In genomic region chr4:148704756-148705155, GRCm38 (mm10) we compare ENCODE assay signal across 8 mouse cellular contexts.
DNase-seq lines count a peak whose midpoint lies in the region; ATAC-seq and TF ChIP-seq lines count a peak whose summit lies in the region.

No protein-coding gene starts in this region.

- no peak overlapping the region for H3K4me3 ChIP-seq in intestine, postnatal 0 days (ENCODE audit: low read depth, low read length)

- H3K9me3 ChIP-seq in intestine, postnatal 0 days (ENCODE audit: control insufficient read depth) = no peaks in the 10 kb centered on the region

- no peak overlapping the region for H3K4me2 ChIP-seq in intestine, postnatal 0 days (replicated peaks; ENCODE audit: low read depth)

- H3K4me1 ChIP-seq in intestine, postnatal 0 days (replicated peaks; ENCODE audit: control insufficient read depth, insufficient read depth, low read length) = no peaks in the 10 kb centered on the region

- no peak overlapping the region for H3K27ac ChIP-seq in intestine, postnatal 0 days (ENCODE audit: low read depth, low read length)

- peak; percentile 84 for TF ChIP-seq CTCF in intestine, postnatal 0 days (IDR thresholded peaks at IDR 0.05; ENCODE audit: low read depth)

- peak; percentile 41 to 58 for DNase-seq in cerebellum, postnatal 14 days
- no peak for DNase-seq in cerebellum, adult 8-10 months
- DNase-seq in right cerebral cortex, adult 18-20 months = peak; percentile 12
- no peak for DNase-seq in right cerebral cortex, postnatal 36 days (ENCODE audit: low spot score in 2 of 2)
- DNase-seq in embryo, embryonic 11 days = peak; percentile 79
- DNase-seq in lung, postnatal 14 days = peak; percentile 76
- peak; percentile 59 for DNase-seq in splenic B cell, adult 2 months (ENCODE audit: low read depth, low spot score)

- H3K36me3 ChIP-seq in intestine, postnatal 0 days (ENCODE audit: control insufficient read depth, insufficient read depth) = no peaks in the 10 kb centered on the region
- no peaks in the 10 kb centered on the region for H3K36me3 ChIP-seq in splenic B cell, adult 2 months (ENCODE audit: control insufficient read depth, insufficient read depth, low read length, poor library complexity, severe bottlenecking)

- 0 out of 2 replicates have a peak, but pooled peaks cover 4% of the 10 kb centered on the region for H3K27me3 ChIP-seq in intestine, postnatal 0 days (replicated peaks; ENCODE audit: control insufficient read depth, insufficient read depth, low read length)
- H3K27me3 ChIP-seq in splenic B cell, adult 2 months (ENCODE audit: control insufficient read depth, insufficient read depth, low read length, poor library complexity, severe bottlenecking) = no peaks in the 10 kb centered on the region

- ATAC-seq in intestine, postnatal 0 days = peak; percentile 28; the same call in 1 of the 2 replicates

- H3K9ac ChIP-seq in intestine, postnatal 0 days (ENCODE audit: low read depth, low read length) = no peak overlapping the region

- WGBS in intestine, postnatal 0 days = 41% methylated on average over 3 of the region's 3 CpGs

Comparison
In these comparisons a context has a peak if more than half of its experiments do, and no peak if none do; other contexts are left out.
1. DNase-seq: peak in cerebellum, postnatal 14 days (2 of 2), right cerebral cortex, adult 18-20 months (single experiment), embryo, embryonic 11 days (single experiment), lung, postnatal 14 days (single experiment) and splenic B cell, adult 2 months (single experiment); none in cerebellum, adult 8-10 months (single experiment) and right cerebral cortex, postnatal 36 days (0 of 2).